Mouse (Mus musculus) A20 (cell line): ENCODE results near the gene Eid3.

Experiments
- DNase-seq: peaks from one replicate; pipeline ENCODE4 v3.0.0-alpha.2; 2011; ENCODE audit warnings: low read depth, low spot score

The Eid3 gene

DNA sequence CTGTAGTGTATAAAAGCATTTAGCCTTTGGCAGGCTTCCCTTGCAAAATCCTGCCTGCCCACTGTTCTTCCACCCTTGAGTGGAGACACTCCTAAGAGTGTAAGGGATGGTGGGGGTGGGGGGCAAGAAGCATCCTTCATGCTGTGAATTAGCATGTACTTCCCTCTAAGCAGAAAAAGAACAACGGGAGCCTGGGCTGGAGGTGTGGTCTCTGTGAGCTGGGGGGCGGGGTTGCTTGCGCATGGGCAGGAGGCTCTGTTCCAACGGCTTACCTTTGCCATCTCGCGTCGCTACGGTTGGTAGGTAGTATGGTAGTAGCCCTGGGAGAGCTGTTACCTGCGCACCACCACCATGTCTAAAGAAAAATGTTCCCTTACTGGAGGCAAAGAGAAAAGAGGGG lies at the start of gene Eid3:
TSS of gene Eid3 (plus strand) at position 271 of the 400 bp plus-strand sequence.
- no peak for DNase-seq

DNA sequence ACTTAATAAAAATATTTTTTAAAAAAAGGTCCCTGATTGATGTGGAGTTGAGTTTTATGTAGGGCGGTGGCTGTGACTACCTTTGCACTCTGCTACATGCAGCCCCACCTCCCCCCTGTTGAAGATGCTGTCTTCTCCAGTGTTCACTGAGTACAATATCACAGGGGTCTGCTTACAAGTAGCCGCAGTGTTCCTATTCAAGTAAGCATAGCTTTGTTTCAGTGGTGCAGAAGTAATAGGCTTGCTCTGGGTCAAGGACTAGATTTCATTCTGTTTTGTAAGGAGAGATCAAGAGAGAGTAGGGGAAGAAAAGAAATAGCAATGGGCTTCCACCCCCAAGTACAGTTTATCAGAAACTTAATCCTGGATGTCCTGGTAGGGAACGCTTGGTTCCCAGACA lies 48.9 kb upstream of the Eid3 start:
- DNase-seq = no peak

DNA sequence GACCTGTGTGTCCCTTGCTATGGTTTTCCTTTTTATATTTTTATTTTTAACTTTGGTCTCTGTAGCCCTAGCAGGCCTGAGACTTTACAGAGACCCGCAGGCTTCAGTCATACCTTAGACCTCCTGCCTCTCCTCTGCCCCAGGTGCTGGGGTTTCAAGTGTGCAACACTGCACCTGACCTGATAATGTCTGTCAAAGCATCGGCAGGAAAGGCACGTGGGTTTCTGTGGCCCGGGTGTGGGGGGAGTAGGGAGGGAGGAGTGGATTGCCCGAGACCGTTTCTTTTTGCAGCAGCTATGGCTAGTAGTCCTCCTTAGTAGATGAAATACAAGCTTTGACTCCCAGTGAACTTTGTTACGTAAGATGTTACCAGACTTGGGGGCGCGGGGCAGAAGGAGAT lies 48.5 kb upstream of the Eid3 start:
- DNase-seq = no peak

DNA sequence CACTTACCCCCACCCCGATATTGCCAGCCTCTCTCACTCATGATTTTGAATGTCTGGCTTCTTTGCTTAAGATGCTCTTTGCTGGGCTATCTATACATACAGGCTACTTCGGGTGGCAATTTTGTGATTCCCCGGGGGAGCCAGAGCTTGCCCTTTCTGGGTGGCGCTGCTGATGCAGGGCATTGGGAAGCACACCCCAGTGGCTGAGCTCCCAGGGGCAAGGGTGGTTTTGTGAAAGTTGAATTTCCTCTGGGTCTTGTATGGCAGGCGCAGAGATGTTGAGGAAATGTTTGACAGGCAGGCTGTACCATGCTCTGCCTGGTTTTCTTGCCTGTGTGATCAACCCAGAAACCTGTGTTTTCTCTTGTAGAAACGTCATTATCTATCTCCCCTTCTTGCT lies 47.8 kb upstream of the Eid3 start:
- no peak for DNase-seq

DNA sequence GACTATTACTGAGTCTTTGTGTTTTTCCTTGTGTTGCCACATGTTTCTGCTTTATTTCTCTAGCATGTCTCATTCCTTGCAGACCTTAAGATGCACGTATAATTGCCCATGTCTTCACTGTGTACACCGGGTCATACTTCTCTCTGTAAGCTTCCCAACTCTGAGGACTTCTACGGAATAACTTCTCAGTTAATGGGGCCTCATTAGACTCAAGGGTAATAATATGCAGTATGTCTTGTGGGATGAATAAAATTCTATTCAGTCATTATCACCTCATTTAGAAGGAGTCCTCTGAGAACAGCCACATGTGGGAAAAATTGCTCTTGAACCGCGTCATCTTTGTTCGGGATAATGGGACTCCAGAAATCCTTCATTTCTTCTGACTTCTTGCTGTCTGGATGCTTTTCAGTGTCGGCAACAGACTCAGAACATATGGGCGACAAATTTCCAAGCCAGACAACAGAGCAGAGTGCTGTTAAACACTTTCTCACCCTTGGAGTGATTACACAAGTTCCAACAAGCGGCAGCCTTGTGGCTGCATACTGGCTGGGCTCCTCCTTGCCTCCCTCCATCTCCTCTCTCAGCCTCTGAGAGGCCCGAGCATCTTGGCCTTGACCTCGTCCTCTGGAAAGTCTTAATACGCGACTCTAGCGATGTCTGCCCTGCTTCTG lies 43.2 kb upstream of the Eid3 start:
- no peak for DNase-seq

DNA sequence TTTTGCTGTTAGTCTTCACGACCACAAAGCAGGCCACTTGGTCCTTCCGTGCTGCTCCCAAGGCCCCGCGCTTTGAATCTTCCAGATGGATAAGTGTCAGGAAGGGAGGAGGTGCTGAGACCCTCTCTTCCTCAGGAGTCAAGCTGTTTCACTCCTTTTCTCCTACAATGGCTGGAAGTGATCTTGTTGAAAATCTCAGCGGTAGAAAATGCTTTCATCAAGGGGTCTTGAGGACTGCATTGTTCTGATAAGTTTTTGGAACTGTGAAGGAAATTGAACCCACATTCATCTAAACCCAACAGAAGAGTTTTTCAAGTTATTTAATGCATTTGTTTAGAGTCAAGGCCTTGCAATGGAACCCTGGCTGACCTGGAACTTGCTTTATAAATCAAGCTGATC lies 42.6 kb upstream of the Eid3 start:
- no peak for DNase-seq

DNA sequence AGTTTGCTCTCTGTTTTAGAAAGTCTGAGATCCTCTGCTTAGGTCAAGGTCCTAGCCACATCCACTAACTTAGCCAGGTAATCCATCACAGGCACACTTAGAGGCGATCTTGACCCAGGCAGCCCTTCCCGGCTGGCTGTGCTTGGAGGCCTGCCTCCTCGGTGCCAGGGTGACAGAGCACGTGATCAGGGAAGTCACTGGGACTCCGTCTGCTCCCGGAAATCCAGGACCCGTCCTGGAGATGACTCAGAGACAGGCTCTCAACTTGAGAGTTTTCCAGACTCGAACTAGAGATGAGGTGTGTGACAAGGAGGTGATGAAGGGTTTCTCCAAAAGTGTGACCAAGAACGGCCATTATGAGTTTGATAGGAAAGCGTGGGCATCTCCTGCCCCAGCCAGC lies 41.9 kb upstream of the Eid3 start:
- DNase-seq = no peak

DNA sequence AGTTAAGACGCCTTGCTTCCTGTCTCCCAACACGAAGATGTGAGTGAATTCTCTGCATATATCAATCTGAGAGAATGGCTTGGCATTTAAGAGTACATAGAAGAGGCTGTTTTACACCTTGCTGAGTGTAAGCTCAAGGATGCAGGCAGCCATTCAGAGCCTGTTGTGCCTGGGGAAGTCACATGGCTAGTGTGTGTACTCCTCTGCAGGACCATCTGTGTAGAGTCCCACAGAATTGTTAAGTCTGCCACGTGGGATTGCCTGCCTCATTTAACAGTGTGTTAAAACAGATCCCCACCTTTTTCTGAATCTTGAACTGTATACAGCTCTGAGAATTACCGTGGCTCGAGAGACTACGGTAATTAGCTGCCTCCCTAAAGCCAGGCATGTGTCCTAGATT lies 39.9 kb upstream of the Eid3 start:
- no peak for DNase-seq

DNA sequence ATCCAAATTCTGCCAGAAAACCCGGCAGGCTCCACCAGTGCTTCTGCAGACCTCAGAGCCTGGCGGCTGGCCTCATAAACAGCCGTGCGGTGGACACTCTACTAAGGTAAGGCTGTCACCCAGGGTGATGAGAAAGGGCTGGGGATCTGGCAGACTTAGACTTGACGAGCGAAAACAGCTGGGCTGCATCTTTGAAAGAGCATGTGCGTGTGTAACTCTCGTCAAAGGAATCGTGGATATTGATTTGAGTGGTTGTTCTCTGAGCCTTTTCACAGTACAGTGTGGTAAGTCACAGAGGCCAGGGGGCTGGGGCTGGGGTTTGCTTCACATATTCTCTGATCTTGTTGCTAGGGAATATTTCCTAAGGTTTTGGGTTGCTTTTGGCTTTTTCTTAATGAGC lies 32.5 kb upstream of the Eid3 start, which contains the start of gene Txnrd1:
TSS of gene Txnrd1 (plus strand) at position 26 of the 400 bp plus-strand sequence.
- no peak for DNase-seq

DNA sequence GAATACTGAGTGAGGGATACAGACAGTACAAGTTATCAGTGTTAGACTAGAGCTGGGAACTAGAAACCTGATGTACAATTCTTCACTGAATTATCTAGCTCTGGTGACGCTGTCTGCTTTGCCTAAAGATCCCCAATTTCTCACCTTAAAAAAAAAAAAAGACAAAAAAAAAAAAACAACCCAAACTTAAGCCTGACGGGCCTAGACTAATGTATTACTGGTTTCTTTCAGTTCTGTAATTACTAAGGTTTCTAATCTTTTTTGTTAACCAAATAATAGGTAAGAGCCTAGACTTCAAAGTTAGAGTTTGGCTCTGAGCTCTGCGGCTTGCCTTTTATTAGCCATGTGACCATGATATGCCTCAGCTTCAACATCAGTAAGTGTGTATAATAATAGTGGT lies 30.5 kb upstream of the Eid3 start:
- DNase-seq = peak; percentile 68

DNA sequence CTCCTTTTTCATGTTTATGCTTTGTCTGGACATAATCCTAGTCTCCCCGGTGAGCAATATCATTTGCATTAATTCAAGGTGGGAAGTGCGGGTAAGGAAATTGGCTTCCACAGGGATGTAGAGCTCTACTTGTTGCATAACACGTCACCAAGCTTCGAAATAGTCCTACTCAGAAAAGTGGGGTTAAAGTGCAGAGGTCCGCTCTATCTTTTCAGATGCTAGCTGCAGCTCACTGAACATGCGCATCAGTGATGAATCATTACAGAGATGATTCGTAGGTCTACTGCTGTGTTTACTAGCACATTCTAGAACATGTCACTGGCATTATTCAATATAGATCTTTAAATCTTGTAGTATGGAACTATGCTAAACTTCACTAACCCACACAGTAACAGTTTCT lies 28.0 kb upstream of the Eid3 start:
- DNase-seq = no peak

DNA sequence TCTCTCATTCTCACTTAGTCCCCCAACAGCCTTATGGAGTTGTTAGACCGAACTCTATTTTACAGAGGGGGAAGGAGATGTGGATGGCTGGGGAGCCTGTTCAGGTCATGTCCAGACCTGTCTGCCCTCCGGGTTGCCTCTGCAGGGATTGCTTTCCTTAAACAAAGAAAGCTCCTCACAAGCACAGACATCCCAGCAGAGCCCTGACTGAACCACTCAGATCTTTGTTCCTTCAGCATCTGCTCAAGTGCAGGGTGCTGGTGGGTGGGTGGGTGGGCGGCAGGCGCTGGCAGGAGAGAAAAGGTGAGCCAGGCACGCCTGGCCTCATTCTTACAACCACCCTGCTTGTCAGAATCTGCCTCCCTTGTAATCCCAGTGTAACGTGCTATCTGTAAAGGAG lies 22.3 kb upstream of the Eid3 start:
- DNase-seq = no peak

DNA sequence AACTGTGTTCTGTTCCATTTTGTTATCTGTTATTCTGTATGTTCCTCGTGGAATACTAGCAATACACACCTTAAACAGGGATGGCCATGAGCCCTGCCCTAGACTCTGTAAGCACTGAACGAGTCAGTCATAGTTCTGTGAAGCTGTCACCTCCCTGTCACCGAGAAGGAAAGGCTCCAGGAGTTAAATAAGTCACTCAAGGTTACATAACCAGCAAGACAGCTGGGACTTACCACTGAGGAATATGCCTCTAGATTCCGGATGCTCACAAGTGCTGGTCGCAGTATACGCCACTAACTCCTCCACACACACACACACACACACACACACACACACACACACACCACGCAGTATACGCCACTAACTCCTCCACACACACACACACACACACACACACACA lies 21.7 kb upstream of the Eid3 start:
- DNase-seq = no peak

DNA sequence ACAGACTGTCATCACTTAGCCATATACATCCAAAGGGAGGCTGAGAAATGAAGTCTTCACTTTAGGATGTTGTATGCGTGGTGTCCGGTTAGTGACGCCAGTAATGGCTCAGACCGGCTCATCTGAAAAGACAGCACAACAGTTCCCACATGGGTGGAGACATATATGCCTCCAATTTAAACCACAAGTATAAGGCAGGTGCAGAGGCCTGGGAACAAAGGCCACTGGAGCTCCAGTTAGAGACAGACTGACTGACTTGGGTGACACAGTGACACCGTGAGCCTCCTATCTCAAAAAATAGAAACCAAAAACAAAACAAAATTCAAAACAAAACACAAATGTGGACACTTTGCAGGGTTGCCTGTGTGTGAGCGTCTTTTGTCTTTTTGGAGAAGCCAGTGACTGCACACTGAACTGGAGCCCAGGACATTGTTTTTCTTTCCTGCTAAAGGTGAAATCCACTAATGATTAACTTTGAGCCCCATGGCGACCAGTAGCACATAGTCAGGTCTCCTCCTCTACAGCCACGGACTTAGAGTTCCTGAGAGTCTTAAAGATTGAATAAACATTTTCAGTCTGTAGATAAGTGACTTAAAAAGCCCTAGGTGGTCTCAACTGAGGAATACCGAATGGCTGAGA lies 18.5 kb upstream of the Eid3 start:
- DNase-seq = no peak

DNA sequence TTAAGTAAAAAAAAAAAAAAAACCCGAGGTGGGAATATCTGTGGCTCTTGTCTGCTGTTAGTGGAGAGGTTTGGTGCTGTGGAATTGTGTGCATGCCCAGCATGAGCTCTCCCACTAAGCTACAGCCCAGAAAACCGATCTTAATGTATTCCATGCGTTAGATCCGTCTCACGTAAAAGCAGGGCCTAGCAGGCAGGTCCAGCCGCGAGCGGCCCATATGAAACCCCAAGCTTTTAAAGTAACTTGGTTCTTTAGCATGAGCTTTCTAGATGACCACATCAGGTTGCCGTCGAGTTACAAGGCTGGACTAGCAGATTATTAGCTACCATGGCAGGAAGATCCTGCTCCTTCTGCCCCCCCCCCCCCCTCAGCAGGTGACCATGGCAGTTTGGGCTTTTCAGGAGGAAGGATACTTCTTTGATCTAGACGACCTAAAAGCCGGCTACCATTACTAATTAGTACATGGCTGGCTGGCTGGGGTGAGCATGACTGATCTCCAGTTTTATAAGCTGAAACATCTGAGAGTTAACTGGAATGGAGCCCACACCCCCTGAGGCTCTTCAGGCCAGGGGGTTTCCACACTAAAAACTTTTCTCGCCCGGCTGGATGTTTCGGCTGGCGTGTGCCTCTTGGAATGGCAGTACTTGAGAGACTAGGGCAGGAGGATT lies 16.6 kb upstream of the Eid3 start:
- DNase-seq = no peak

DNA sequence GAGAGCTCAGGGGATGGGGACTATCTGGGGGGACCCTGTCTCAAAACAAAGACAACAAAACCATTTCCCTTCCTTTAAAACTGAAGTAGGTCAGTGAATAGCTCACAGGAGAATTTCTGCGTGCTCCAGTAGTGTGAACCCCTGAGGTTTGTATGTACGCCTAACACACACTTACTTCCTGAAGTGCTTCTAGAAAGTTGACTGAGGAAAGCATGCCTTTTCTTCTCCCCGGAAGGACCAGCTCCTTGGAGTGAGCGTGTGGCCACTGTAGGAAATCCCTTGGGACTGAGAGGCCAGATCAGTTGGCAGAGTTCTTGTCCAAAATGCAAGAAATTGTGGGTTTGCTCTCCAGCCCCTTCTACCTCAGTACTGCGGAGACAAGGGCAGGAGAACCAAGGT lies 16.1 kb upstream of the Eid3 start:
- no peak for DNase-seq

DNA sequence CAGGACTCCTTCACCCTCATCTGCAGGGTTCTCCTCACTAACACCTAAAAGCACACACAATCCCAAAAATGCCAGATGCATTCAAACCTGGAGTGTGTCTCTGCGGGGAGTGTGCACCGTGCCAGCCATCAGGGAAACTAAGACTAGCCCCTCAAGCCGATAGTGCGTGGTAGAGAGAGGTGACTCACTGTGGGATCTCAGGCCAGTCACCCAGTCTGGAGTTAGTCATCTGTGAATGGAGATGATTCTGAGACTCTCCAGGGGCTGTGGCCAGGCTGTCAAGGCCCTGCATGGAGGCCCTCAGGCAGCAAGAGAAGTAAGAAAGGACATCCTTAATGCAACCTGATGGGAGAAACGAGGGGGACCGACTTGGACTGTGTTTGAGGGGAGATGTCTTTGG lies 14.7 kb upstream of the Eid3 start:
- no peak for DNase-seq

DNA sequence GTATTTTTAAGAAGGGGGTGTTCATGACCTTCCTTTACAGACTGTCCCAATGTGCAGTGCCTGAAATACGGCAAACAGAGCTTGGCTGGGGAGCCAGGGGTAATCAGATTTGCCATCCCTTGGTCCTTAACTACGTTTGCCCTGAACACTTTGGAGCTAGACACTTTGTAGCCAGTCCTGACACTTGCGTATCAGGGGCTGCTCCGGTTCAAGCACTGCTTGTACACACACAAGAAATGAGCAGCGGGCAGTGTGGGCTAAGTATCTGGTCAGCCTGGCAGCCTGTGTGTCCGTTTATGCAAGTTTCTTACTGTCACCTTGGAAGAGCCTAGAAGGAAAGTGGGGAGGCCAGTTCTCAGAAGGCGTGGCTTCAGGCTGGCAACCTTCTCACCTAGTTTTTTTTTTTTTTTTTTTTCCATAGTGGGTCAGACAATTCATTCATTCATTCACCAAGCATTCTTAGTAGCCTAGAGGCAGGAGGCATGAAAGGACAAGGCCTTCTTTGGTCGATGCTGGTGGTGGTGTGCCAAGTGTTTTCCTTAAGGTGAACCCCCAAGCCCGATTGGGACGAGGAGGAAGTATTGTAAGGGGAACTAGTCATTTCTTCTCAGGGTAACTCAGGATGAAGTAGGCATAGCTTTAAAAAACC lies 8.3 kb upstream of the Eid3 start:
- DNase-seq = no peak

DNA sequence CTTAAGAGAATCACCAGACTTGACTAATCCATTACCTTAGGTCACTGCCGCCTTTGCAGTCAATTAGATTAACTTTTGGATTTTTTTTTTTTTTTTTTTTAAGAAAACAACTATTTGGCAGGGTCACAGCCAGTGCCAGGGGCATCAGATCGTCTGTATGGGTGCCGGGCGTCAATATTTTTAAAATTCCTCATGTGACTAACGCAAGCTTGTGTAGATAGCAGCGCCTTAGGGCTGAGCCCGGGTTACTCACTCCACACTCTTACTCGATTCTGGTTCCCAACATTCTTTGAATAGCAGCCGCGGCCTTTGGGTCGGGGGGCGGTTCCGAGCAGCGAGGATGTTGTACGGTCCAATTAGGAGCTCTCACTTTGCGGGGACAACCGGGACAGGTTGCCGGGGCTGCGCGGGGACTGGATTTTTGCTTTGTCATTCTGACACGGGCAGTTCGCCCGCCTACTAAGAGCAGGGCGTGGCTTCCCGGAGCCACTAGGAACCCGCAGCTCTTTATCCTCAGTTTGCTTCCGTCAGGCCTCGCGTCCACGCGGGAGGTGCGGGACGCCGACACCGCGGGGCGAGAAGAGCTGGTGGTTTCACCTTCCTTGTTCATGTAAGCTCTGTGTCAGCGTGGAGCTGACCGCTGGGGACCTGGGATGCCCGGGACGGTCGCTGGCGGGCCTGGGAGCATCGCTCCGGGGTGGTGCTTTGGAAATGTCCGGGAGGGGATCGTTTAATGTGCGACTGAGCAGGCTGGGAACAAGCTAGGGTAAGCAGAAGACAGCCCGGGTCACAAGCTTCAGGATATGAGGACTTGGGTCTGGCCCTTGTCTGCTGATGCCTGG lies 7.5 kb upstream of the Eid3 start:
- peak; percentile 95 for DNase-seq

DNA sequence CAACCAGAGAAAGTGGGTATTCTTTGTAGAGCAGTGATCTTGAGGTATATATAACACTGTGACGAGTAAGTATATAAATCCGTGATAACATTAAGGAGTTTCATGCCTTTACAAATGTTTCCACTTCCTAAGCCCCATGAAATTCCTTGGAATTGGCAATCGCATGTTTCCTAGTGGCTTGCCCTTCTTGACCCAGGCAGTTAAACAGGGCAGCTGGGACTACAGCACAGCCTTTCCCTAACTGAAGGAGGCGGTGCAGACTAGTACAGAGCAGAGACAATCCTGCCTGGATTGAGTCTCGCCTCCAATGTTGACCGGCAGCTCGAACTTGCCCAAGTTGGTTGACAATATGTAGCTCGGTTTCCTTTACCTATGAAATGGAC lies 6.9 kb upstream of the Eid3 start:
- peak; percentile 74 for DNase-seq

DNA sequence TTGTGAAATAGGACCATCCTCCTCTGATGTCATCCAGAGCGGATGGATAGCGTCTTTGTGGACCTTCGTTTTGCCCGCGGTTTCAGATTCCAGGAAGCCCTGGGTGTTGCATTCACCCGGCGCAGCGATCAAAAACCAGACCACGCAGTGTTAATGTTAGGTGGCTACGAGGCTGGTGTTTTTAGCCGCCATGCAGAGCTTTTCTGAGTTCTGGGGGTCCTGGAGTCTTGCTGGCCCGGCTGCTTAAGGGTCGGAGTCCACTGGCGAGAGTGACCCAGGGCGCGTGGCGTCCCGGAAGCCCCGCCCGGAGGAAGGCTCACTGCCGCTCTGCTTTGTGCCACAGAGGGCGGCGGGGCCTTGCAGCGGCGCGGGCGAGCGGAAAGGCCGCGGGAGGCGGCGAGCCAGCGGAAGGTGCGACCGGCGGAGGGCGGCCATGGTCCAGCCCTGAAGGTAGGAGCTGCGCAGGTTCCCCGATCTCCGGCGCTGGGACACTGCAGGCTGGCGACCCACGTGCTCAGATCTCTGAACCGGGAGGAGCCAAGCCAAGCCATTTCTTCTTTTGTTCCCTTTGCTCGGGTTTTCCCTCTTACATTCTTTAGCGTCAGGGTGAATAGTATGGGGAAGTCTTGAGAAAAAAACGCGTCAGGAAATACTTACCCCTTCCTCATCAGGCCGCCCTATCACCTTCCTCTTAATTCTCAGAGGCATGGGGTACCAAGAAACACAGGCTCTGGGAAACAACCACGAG lies 6.1 kb upstream of the Eid3 start:
- peak; percentile 85 for DNase-seq
